Mouse (Mus musculus) granulocyte monocyte progenitor cell, adult 5-6 weeks (primary cell): Measurements from ENCODE around the gene Cbarp. TPM values are rescaled to one million over a fixed set of nuclear protein-coding genes. Genes with fewer than 3 reads are reported as not detected.

Source experiments
- ATAC-seq: replicated peaks from 2 replicates; pipeline ENCODE4 v1.8.0; 2016; ENCODE audit warnings: mild to moderate bottlenecking, moderate TSS enrichment, inconsistent platforms; ENCODE audit not compliant: poor library complexity, severe bottlenecking
- total RNA-seq, 2 experiments: library from RNA; stranded (forward) in 1 of 2; stranded (reverse) in 1 of 2; fragments of 200-712, 200-1000 nt in 1 of 2; fragments of >200 nt in 1 of 2; fragmentation: Nextera tagmentation in 1 of 2; gene quantifications; 2 replicates each; pipeline ENCODE4 v1.2.3; 2014 to 2017

Cbarp gene
- total RNA-seq, 2 experiments from 2014 or later = 0.36 to 5.3 TPM

DNA sequence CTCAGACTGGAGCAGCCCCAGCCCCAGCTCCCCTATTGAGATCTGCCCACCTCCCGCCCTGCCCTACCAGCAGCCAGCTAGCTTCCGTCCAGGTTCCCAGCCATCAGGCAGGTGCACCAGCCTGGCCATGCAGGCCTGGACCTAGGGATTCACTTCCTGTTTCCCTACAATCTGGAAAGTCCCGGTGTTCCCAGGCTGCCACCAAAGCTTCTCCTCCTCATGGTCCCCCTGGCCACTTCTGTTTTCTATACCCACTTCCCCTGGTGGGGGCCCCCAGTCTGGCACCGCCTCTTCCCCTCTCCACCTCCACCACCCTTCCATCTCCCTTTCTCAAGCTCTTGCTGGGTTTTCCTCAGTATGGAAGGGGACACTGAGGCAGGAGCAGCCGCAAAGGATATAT is 35.2 kb downstream of the Cbarp start, which contains the start of gene Sbno2:
TSS of gene Sbno2 (minus strand) at position 112 of the 400 bp plus-strand sequence.
- ATAC-seq = peak; percentile 81

DNA sequence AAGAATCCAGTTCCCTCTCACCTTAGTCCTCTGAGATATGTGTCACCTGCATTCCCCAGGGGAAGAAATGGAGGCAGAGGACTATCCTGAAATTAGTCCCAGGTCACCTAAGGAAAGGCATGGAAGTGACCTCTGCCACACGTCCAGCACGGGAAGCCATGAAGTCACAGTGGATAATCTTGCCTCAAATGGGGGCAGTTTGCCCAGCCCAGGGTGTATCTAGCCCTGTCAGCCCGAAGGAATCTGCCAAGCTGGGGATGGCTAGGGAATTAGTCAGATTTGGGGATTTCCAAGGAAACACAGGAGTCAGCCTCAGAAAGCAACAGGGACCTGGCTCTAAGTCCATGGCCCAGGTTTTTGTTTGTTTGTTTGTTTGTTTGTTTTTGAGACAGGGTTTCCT is 36.5 kb downstream of the Cbarp start:
- ATAC-seq = no peak

DNA sequence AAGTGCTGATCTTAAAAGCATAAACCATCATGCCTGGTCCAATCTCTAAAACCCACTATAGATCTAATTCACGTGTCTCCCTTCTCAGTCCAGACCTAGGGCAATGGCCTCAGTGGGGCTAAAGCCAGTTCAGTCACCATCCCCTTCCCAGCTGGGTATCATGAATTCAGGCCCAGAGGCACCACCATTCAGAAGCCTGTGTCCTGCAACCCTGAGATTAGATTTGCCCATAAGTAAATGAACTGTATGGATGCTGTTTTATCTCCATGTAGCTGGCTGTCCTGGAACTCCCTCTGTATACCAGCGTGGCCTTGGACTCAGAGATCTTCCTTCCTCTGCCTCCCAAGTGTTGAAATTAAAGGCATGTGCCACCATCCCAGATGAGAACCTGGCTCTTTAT is 37.6 kb downstream of the Cbarp start:
- ATAC-seq = no peak

DNA sequence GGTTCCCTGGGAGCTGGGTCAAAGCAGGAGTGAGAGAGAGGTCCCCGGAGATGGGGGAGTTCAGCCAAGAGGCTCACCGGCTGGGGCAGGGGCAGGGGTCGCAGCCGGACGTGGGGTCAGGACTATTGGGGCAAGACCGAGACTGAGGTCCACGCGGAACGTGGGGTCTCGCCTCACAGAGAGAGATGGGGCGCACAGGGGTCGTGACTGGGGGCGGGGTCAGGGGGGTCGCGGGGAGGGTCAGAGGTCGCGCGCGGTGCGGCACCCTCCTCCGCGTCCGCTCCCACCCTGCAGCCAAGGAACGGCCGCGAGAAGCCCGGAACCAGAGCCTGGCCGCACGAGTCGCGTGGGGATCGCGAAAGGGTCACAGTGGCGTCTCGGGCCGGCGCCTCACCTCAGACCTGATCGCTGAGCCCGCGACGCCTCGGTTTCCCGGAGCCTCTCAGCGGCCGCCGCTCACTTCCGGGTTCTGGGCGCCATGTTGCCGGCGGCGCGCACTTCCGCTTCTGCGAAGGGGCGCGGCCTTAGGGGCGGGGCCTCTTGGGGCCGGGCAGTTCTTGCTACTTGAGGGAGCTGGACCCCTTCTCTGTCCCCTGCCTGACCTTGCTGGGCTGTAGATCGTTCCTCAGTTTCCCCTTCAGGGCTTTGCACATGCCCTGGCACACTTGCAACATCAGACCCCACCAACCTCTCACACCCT is 38.3 kb downstream of the Cbarp start:
- peak; percentile 67 for ATAC-seq

DNA sequence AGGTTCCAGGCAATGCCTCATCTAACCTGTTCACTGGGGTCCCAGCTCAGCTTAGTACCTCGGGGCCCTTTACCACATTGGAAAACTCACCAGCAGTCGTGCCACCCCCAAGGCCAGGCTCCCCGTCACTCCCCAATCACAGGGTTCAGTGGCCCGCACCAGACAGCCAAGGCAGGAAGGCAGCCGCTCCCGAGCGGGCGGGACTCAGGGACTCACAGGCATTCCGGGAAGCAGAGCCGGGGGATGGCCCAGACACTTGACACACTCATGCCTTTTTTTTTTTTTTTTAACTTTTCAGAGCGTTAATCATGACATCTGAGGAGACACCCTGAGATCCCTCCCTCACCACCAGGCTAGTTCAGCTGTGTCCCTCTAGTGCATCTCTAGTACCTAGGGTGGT is 39.7 kb downstream of the Cbarp start:
- ATAC-seq = no peak

DNA sequence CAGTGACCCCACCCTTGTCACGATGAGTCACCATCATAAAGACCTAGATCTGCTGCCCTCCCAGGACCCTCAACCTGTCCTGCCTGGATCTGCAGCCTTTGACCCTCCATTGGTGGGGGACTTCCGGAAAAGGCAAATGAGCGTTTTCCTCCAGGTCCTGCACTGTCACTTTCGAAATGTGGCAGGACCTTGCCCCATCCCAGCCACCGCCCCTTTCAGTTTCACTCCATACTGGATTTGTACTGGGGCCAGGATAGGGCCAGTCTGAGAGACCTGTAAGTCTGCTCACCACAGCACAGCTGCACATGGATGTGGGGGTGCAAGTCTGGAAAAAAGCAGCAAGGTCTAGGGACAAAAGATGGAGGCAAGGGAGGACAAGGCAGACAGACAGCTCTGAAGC is 42.0 kb downstream of the Cbarp start:
- peak; percentile 75 for ATAC-seq

DNA sequence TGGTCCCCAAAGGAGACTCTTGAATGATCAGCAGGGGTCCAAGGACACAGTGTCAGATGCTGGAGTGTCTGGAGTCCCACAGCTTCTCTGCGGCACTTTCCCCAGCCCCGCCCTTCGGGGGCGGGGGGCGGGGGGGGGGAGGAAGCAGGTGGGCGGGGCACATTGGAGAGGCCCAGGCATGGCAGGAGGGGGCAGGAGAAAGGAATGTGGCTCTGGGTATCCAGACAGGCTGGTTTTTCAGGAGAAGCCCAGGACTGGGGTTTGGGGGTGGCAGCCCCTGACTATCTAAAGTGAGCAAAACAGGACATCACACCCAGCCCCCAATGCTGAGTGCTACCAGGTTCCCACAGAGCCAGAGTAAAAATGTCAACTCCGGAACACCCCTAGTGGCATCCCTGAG is 43.4 kb downstream of the Cbarp start:
- no peak for ATAC-seq

DNA sequence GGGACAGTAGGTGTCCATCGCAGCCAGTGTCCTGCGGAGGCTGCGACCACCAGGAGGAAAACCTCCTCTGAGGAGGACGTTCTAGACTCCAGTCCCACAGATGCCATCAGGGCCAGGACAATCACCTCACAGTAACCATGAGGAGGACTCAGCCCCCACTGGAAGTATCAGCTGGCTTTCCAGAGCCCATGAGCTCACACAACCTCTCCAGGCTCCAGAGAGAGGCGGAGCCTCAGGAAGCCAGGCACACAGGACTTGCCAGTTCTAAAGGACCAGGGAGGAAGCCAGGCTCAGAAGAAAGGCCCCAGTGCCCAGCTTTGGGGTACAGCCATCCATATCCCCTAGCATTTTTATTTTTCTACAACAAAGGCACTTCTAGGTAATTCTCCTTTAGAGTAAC is 45.1 kb downstream of the Cbarp start:
- no peak for ATAC-seq

DNA sequence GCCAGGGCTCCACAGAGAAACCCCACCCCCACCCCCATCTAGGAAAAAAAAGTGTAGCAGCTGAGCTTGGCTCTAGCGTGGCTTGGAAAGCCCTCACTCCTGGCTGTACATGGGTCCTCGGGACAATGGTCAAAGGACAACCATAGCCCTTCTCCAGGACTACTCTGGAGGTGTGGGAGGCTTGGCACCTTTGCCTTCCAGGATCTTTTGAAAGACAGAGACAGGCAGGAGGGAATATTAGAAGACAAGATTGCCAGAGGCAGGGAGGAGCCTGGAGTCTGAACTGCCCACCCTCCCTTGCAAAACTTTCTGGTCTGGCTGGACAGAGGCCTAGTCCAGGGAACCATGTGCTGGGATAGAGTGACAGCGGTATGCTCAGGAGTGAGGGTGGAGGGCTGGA is 46.0 kb downstream of the Cbarp start:
- no peak for ATAC-seq

DNA sequence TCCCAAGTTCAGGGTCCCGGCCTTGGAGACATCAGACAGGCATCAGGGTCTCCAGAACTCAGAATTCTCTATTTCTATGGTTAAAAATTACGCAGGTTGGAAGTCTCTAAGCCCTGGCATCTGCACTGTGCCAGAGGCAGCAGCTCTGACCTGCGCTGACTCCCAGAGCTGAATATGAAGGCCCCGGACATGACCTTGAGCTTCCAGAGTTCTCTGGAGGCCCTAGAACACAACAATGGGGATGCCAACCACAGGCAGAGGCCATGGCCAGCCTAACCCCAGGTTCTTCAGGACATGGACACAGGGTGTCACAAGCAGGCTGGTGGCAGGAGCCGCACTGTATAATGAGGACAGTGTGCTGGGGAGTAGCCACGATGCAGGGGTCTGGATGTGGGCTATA is 46.5 kb downstream of the Cbarp start:
- ATAC-seq = no peak

DNA sequence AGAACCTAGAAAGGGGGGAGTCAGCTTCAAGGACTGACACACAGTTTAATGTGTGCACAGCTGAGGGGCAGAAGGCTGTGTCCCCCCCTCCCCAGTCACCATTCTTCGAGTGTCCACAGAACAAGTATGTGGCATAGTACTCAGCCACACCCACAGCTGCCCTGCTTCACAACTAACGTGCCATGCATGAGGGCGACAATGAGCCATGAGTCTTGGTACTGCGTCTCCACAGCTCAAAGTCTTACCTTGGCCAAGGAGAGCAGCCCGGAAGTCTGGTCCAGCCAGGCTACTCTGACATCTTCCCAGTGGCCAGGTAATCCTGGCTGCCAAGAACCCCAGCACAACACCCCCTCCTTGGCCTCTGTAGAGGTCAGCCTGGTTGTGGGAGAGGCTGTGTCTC is 47.9 kb downstream of the Cbarp start:
- no peak for ATAC-seq

DNA sequence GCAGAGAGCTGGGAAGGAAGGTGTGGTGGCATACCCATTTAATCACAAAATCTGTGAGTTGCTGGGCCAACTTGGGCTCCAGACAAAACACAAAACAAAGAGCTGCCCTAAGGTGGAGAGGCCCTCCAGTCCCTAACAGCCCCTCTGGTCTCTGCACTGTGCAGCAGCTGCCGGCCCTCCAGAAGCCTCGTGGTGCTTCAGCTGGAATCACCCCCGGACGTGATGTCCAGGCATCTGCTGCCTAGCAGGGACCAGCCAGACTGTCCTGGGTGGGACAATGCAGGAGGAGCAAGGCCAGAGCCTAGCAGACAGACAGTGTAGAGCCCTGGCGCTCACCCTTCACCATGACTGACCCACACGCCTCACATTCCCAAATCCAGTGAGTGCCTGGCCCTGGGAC is 49.1 kb downstream of the Cbarp start:
- ATAC-seq = no peak

DNA sequence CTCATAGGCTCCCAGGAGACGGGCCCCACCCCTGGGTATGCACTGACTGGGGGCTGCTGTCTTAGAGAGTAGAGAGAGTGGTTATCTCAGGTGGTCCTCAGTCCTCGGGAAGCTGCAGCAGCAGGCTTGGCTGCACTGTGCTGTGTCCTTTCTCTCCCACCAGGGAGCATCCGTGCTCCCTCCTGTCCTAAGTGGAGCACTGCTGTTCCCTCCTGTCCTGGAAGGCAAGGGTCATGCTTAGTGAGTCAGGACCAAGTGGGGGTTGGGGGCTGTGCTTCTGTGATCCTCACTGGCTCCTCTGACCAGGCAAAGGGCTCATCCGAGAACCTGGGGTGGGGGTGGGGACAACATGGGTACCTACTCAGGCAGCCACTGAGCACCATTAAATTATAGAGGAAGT is 51.5 kb downstream of the Cbarp start:
- no peak for ATAC-seq

DNA sequence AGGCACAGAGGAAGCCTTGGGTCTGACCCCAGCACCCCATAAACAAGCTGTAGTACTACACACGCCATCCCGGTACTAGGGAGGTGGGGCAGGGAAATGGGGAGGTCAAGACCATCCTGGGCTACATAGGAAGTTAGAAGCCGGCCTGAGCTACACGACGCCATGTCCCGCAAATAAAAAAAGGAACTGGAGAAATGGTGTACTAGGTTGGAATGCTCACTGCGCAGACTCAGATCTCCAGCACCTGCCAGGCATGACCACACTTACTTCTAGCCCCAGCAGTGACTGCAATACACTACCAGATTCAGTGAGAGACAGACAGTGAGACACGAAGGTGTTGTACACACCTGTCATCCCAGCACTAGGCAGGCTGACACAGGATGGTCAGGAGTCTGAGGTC is 53.2 kb downstream of the Cbarp start:
- ATAC-seq = peak; percentile 39

DNA sequence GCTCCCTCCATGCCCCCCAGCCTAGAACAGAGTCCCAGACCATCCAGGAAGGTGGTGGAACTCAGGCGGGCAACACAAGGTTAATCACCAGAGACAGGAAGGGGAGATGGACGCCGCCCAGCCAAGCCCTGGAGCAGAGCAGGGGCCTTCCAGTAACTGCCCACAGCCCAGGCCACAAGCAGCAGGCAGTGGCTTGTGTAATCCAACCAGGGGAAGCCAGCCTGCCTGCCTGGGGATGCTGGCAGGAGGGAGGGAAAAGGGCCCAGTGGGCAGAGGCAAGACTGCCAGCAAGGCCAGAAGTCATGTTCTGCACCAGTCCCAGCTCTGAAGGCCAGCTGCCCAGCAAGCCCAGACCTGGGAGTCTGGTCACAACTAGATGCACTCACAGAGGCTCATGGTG is 53.8 kb downstream of the Cbarp start:
- peak; percentile 86 for ATAC-seq

DNA sequence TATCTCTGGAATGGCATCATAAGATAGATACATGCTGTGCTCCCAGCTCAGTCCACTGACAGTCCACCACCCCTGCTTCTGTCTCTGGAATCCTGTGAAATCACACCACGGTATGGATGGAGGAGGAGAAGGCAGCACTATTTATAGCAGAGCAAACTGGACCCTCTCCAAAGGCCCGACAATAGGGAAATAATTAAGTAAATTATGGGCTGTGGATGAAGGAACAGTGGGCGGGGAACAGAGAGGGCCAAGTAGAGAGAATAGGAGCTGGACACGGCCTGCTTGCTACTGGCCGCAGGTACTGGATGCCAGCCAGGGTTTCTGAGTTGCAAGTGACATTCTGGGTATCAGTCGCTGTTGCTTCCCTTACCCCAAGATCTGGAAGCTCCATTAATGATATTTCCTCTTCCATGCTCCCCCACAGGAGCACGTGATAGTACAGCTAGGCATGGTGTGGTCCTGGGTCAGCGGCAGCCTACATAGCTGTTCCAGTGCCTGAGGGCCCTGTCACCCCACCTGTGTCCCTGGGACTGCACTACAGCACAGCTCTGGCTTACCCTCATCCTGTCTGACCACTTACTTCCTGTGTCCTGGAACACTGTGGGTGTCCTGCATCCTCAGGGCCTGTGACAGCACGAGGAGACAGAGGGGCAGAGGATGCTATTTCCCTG is 55.7 kb downstream of the Cbarp start:
- no peak for ATAC-seq

DNA sequence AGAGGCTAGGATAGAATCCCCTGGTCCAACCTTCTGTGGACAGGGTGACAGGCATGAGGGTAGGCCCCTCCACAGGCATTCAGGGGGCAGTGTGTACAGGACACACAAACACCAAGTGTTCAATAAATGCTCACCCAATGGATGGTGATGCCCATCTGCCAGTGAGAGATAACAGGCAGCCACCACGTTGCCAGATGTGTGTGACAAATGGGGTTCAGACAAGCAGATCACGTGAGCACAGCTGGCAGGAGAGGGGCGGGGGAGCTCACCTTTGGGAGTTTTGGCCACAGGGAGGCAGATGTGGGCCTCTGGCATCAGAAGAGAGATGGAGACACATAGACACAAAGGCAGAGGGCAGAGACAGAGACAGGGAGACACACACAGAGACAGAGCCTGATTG is 59.6 kb downstream of the Cbarp start:
- ATAC-seq = no peak

Other genes with a start within 250 kb of the Cbarp start
Only the 30 nearest of the 33 such genes appear.
- not detected in 2 replicates for gene Gm26602, start 230.0 kb downstream of the Cbarp start, total RNA-seq (2014; fragmentation: Nextera tagmentation)
- gene Gm26602, start 230.0 kb downstream of the Cbarp start, total RNA-seq (2017) = 0.98 TPM in 1 of 2 replicates, not detected in the other
- gene Kiss1r, start 223.9 kb downstream of the Cbarp start, total RNA-seq (2014; fragmentation: Nextera tagmentation) = not detected in 2 replicates
- gene Kiss1r, start 223.9 kb downstream of the Cbarp start, total RNA-seq (2017) = 0.26 TPM in 1 of 2 replicates, not detected in the other
- 62.9 and 64.6 TPM in 2 replicates for gene R3hdm4, start 219.6 kb downstream of the Cbarp start, total RNA-seq (2014; fragmentation: Nextera tagmentation)
- 39.1 and 40.4 TPM in 2 replicates for gene R3hdm4, start 219.6 kb downstream of the Cbarp start, total RNA-seq (2017)
- gene Arid3a, start 213.8 kb downstream of the Cbarp start, total RNA-seq (2014; fragmentation: Nextera tagmentation) = 21.2 and 22.5 TPM in 2 replicates
- gene Arid3a, start 213.8 kb downstream of the Cbarp start, total RNA-seq (2017) = 32.4 and 36.7 TPM in 2 replicates
- 48.4 and 49.8 TPM in 2 replicates for gene Wdr18, start 180.7 kb downstream of the Cbarp start, total RNA-seq (2014; fragmentation: Nextera tagmentation)
- 24.6 and 28.2 TPM in 2 replicates for gene Wdr18, start 180.7 kb downstream of the Cbarp start, total RNA-seq (2017)
- not detected in 2 replicates for gene Grin3b, start 170.1 kb downstream of the Cbarp start, total RNA-seq (2014; fragmentation: Nextera tagmentation)
- gene Grin3b, start 170.1 kb downstream of the Cbarp start, total RNA-seq (2017) = not detected in 2 replicates
- 38.2 and 63.0 TPM in 2 replicates for gene Tmem259, start 156.5 kb downstream of the Cbarp start, total RNA-seq (2014; fragmentation: Nextera tagmentation)
- 43.2 and 54.7 TPM in 2 replicates for gene Tmem259, start 156.5 kb downstream of the Cbarp start, total RNA-seq (2017)
- 50.6 and 57.5 TPM in 2 replicates for gene Cnn2, start 152.3 kb downstream of the Cbarp start, total RNA-seq (2014; fragmentation: Nextera tagmentation)
- 72.7 and 89.8 TPM in 2 replicates for gene Cnn2, start 152.3 kb downstream of the Cbarp start, total RNA-seq (2017)
- gene Abca7, start 144.3 kb downstream of the Cbarp start, total RNA-seq (2014; fragmentation: Nextera tagmentation) = 23.0 and 28.8 TPM in 2 replicates
- gene Abca7, start 144.3 kb downstream of the Cbarp start, total RNA-seq (2017) = 14.7 and 16.0 TPM in 2 replicates
- 109 and 133 TPM in 2 replicates for gene Arhgap45, start 124.2 kb downstream of the Cbarp start, total RNA-seq (2014; fragmentation: Nextera tagmentation)
- 110 and 120 TPM in 2 replicates for gene Arhgap45, start 124.2 kb downstream of the Cbarp start, total RNA-seq (2017)
- 96.6 and 105 TPM in 2 replicates for gene Polr2e, start 101.0 kb downstream of the Cbarp start, total RNA-seq (2014; fragmentation: Nextera tagmentation)
- gene Polr2e, start 101.0 kb downstream of the Cbarp start, total RNA-seq (2017) = 79.7 and 86.7 TPM in 2 replicates
- 278 and 280 TPM in 2 replicates for gene Gpx4, start 93.7 kb downstream of the Cbarp start, total RNA-seq (2014; fragmentation: Nextera tagmentation)
- 397 and 420 TPM in 2 replicates for gene Gpx4, start 93.7 kb downstream of the Cbarp start, total RNA-seq (2017)
- 42.4 and 43.6 TPM in 2 replicates for gene Sbno2, start 35.3 kb downstream of the Cbarp start, total RNA-seq (2014; fragmentation: Nextera tagmentation)
- 18.0 and 24.5 TPM in 2 replicates for gene Sbno2, start 35.3 kb downstream of the Cbarp start, total RNA-seq (2017)
- 94.5 and 150 TPM in 2 replicates for gene Stk11, start 25.0 kb downstream of the Cbarp start, total RNA-seq (2014; fragmentation: Nextera tagmentation)
- 121 and 132 TPM in 2 replicates for gene Stk11, start 25.0 kb downstream of the Cbarp start, total RNA-seq (2017)
- gene Atp5d, start 2.2 kb downstream of the Cbarp start, total RNA-seq (2014; fragmentation: Nextera tagmentation) = 193 and 253 TPM in 2 replicates
- 47.4 and 49.6 TPM in 2 replicates for gene Atp5d, start 2.2 kb downstream of the Cbarp start, total RNA-seq (2017)
- 26.7 and 36.8 TPM in 2 replicates for gene Midn, start 7.4 kb upstream of the Cbarp start, total RNA-seq (2014; fragmentation: Nextera tagmentation)
- gene Midn, start 7.4 kb upstream of the Cbarp start, total RNA-seq (2017) = 10.0 and 17.4 TPM in 2 replicates
- gene Cirbp, start 25.1 kb upstream of the Cbarp start, total RNA-seq (2014; fragmentation: Nextera tagmentation) = 25.3 and 70.7 TPM in 2 replicates
- gene Cirbp, start 25.1 kb upstream of the Cbarp start, total RNA-seq (2017) = 36.8 and 40.7 TPM in 2 replicates
- gene 1600002K03Rik, start 32.1 kb upstream of the Cbarp start, total RNA-seq (2014; fragmentation: Nextera tagmentation) = 17.2 and 43.4 TPM in 2 replicates
- 11.2 and 11.5 TPM in 2 replicates for gene 1600002K03Rik, start 32.1 kb upstream of the Cbarp start, total RNA-seq (2017)
- not detected in 2 replicates for gene Efna2, start 38.6 kb upstream of the Cbarp start, total RNA-seq (2014; fragmentation: Nextera tagmentation)
- 0.05 TPM in 1 of 2 replicates, not detected in the other for gene Efna2, start 38.6 kb upstream of the Cbarp start, total RNA-seq (2017)
- gene Mum1, start 85.6 kb upstream of the Cbarp start, total RNA-seq (2014; fragmentation: Nextera tagmentation) = 52.6 and 53.1 TPM in 2 replicates
- 30.6 and 31.0 TPM in 2 replicates for gene Mum1, start 85.6 kb upstream of the Cbarp start, total RNA-seq (2017)
- 109 and 191 TPM in 2 replicates for gene Ndufs7, start 108.3 kb upstream of the Cbarp start, total RNA-seq (2014; fragmentation: Nextera tagmentation)
- 97.9 and 124 TPM in 2 replicates for gene Ndufs7, start 108.3 kb upstream of the Cbarp start, total RNA-seq (2017)
- gene Gamt, start 120.2 kb upstream of the Cbarp start, total RNA-seq (2014; fragmentation: Nextera tagmentation) = 4.8 and 6.9 TPM in 2 replicates
- gene Gamt, start 120.2 kb upstream of the Cbarp start, total RNA-seq (2017) = 3.1 and 5.7 TPM in 2 replicates
- 128 and 145 TPM in 2 replicates for gene Dazap1, start 120.7 kb upstream of the Cbarp start, total RNA-seq (2014; fragmentation: Nextera tagmentation)
- gene Dazap1, start 120.7 kb upstream of the Cbarp start, total RNA-seq (2017) = 154 and 157 TPM in 2 replicates
- gene Rps15, start 151.6 kb upstream of the Cbarp start, total RNA-seq (2014; fragmentation: Nextera tagmentation) = 3,725 and 3,829 TPM in 2 replicates
- gene Rps15, start 151.6 kb upstream of the Cbarp start, total RNA-seq (2017) = 2,646 and 2,810 TPM in 2 replicates
- not detected in 2 replicates for gene Apc2, start 155.1 kb upstream of the Cbarp start, total RNA-seq (2014; fragmentation: Nextera tagmentation)
- not detected in 2 replicates for gene Apc2, start 155.1 kb upstream of the Cbarp start, total RNA-seq (2017)
- 35.2 and 45.0 TPM in 2 replicates for gene 2310011J03Rik, start 179.7 kb upstream of the Cbarp start, total RNA-seq (2014; fragmentation: Nextera tagmentation)
- gene 2310011J03Rik, start 179.7 kb upstream of the Cbarp start, total RNA-seq (2017) = 16.4 and 17.4 TPM in 2 replicates
- gene Pcsk4, start 188.7 kb upstream of the Cbarp start, total RNA-seq (2014; fragmentation: Nextera tagmentation) = 6.7 and 7.2 TPM in 2 replicates
- 0.98 and 1.6 TPM in 2 replicates for gene Pcsk4, start 188.7 kb upstream of the Cbarp start, total RNA-seq (2017)
- gene Reep6, start 189.1 kb upstream of the Cbarp start, total RNA-seq (2014; fragmentation: Nextera tagmentation) = 0.11 and 0.60 TPM in 2 replicates
- gene Reep6, start 189.1 kb upstream of the Cbarp start, total RNA-seq (2017) = 0.22 and 2.7 TPM in 2 replicates
- not detected in 2 replicates for gene Adamtsl5, start 207.6 kb upstream of the Cbarp start, total RNA-seq (2014; fragmentation: Nextera tagmentation)
- not detected in 2 replicates for gene Adamtsl5, start 207.6 kb upstream of the Cbarp start, total RNA-seq (2017)
- not detected in 2 replicates for gene Plk5, start 215.6 kb upstream of the Cbarp start, total RNA-seq (2014; fragmentation: Nextera tagmentation)
- gene Plk5, start 215.6 kb upstream of the Cbarp start, total RNA-seq (2017) = not detected in 2 replicates